Mouse (Mus musculus) bone marrow macrophage, adult 2 months (primary cell): ENCODE results near the gene Ldah.

Experiments
- CTCF ChIP-seq: IDR thresholded peaks from 2 replicates; pipeline ENCODE4 v1.5.1; 2012; ENCODE audit warnings: low read depth, mild to moderate bottlenecking, low read length, moderate library complexity
- POLR2A ChIP-seq: IDR thresholded peaks from 2 replicates; pipeline ENCODE4 v1.6.1; 2012; ENCODE audit warnings: mild to moderate bottlenecking, low read depth, low read length, borderline replicate concordance

DNA sequence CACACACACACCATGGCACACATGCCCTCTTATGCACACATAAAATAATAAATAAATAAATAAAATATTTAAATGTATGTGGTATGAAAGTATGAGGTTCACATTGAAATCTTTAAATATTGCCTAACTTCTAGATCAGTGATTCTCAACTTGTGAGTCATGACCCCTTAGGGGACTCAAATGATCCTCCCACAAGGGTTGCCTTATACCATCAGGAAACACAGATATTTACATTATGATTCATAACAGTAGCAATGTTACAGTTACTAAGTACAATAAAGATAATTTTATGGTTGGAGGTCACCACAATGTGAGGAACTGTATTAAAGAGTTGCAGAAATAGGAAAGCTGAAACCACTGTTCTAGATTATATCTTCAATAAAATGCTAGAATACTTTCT, 26.2 kb upstream of the Ldah start:
- no peak for TF ChIP-seq CTCF
- TF ChIP-seq POLR2A = no peak
